Mouse (Mus musculus) heart, embryonic 13.5 days (tissue): ENCODE data around the gene Kcnmb2. TPM values are rescaled to one million over a fixed set of nuclear protein-coding genes. Genes with fewer than 3 reads are reported as not detected.

Experiments
- ATAC-seq: fragments of 200-750 bp; cut with Nextera tagmentation; 2 replicates; pipeline ENCODE4 v1.8.0; 2017; ENCODE audit warnings: moderate TSS enrichment; ENCODE audit not compliant: insufficient number of reproducible peaks, low FRiP score, low TSS enrichment; ENCODE audit errors: extremely low read depth
- H3K27ac ChIP-seq: fragments of 300-500 bp; sonication (generic); replicated peaks from 2 replicates; pipeline ENCODE4 v1.5.1; 2015; ENCODE audit warnings: moderate library complexity, mild to moderate bottlenecking, inconsistent platforms
- H3K27me3 ChIP-seq: fragments of 300-500 bp; sonication (generic); replicated peaks from 2 replicates; pipeline ENCODE4 v1.6.1; 2015; ENCODE audit warnings: mild to moderate bottlenecking, inconsistent platforms
- H3K36me3 ChIP-seq: fragments of 300-500 bp; sonication (generic); 2 replicates; pipeline ENCODE4 v1.6.1; 2015; ENCODE audit warnings: mild to moderate bottlenecking, inconsistent platforms
- H3K4me1 ChIP-seq: fragments of 300-500 bp; sonication (generic); 2 replicates; pipeline ENCODE4 v1.6.1; 2015; ENCODE audit warnings: inconsistent platforms
- H3K4me2 ChIP-seq: fragments of 300-500 bp; sonication (generic); 2 replicates; pipeline ENCODE4 v1.6.1; 2015; ENCODE audit warnings: inconsistent platforms, mild to moderate bottlenecking, moderate library complexity
- H3K4me3 ChIP-seq: fragments of 300-500 bp; sonication (generic); 2 replicates; pipeline ENCODE4 v1.5.1; 2015; ENCODE audit warnings: moderate library complexity, mild to moderate bottlenecking, inconsistent platforms
- H3K9ac ChIP-seq: fragments of 300-500 bp; sonication (generic); 2 replicates; pipeline ENCODE4 v1.6.1; 2015; ENCODE audit warnings: inconsistent platforms, mild to moderate bottlenecking, moderate library complexity
- H3K9me3 ChIP-seq: fragments of 300-500 bp; sonication (generic); 2 replicates; pipeline ENCODE4 v1.6.1; 2016; ENCODE audit warnings: inconsistent platforms
- WGBS: fragments of 180-500 bp; shearing (Covaris S2); methylation state at CpG from one replicate; pipeline ENCODE4 v1.1.7; 2015; ENCODE audit warnings: mixed read lengths; 5-methylcytosine and 5-hydroxymethylcytosine counted together
- polyA plus RNA-seq: library from polyadenylated mRNA; unstranded; fragments of >200 nt; fragmentation: Nextera tagmentation; extraction: Ambion mirVana; gene quantifications from 2 replicates; pipeline ENCODE4 v1.2.1, GENCODE M21; 2015

Kcnmb2 gene
- polyA plus RNA-seq, 1 experiment from 2014 or later, result 0.28 TPM

- Histone ChIP-seq H3K27ac (no peak overlapping the region), H3K27me3 (no peaks in the 10 kb centered on the region), H3K9ac (no peak overlapping the region), H3K36me3 (no peaks in the 10 kb centered on the region), H3K4me1 (no peaks in the 10 kb centered on the region), H3K9me3 (no peaks in the 10 kb centered on the region), H3K4me2 (no peak overlapping the region), H3K4me3 (no peak overlapping the region)
- whole genome bisulfite sequencing, result 74% methylated on average over 1 of the region's 1 CpGs
- no peak for ATAC-seq
These were observed 32.4 kb downstream of the Kcnmb2 start for GRCm38 (mm10) chr3:31934704-31935103.

DNA sequence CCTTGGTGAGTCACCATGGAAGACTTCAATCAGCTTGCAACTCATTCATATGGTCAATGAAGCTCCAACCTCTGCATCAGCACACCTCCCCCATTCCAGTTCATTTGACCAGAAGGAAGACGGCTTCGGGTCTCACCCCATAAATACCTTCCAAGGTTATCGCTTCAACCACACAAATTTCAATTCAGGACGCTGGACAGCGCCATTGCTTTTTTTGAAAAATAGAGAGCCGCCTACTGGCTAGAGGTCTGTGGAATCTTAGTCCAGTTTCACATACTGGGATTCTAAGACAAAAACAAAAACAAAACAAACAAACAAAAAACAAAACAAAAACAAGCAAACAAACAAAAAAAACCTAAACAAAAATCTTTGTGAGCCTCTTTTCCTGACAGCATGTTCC lies 39.2 kb downstream of the Kcnmb2 start:
- H3K9ac ChIP-seq, result no peak overlapping the region
- no peaks in the 10 kb centered on the region for H3K9me3 ChIP-seq
- no peak for ATAC-seq
- H3K4me3 ChIP-seq, result no peak overlapping the region
- H3K27ac ChIP-seq, result no peak overlapping the region
- H3K4me2 ChIP-seq, result no peak overlapping the region
- WGBS, result 13% methylated on average over 6 of the region's 6 CpGs
- no peaks in the 10 kb centered on the region for H3K4me1 ChIP-seq
- H3K27me3 ChIP-seq, result no peaks in the 10 kb centered on the region
- H3K36me3 ChIP-seq, result no peaks in the 10 kb centered on the region

- H3K27me3 ChIP-seq, result no peaks in the 10 kb centered on the region
- H3K9ac ChIP-seq, result no peak overlapping the region
- H3K4me1 ChIP-seq, result no peaks in the 10 kb centered on the region
- no peak overlapping the region for H3K4me2 ChIP-seq
- 55% methylated on average over 3 of the region's 3 CpGs for WGBS
- no peak overlapping the region for H3K4me3 ChIP-seq
- no peaks in the 10 kb centered on the region for H3K36me3 ChIP-seq
- no peaks in the 10 kb centered on the region for H3K9me3 ChIP-seq
- no peak overlapping the region for H3K27ac ChIP-seq
- no peak for ATAC-seq
These were observed 51.9 kb downstream of the Kcnmb2 start for GRCm38 (mm10) chr3:31954213-31954612.

GRCm38 (mm10) chr3:31955004-31955403 lies 52.7 kb downstream of the Kcnmb2 start:
- H3K9me3 ChIP-seq, result no peaks in the 10 kb centered on the region
- WGBS, result 72% methylated on average over 2 of the region's 2 CpGs
- no peaks in the 10 kb centered on the region for H3K4me1 ChIP-seq
- H3K4me2 ChIP-seq, result no peak overlapping the region
- ATAC-seq, result no peak
- no peak overlapping the region for H3K9ac ChIP-seq
- H3K36me3 ChIP-seq, result no peaks in the 10 kb centered on the region
- H3K27ac ChIP-seq, result no peak overlapping the region
- H3K4me3 ChIP-seq, result no peak overlapping the region
- H3K27me3 ChIP-seq, result no peaks in the 10 kb centered on the region

DNA sequence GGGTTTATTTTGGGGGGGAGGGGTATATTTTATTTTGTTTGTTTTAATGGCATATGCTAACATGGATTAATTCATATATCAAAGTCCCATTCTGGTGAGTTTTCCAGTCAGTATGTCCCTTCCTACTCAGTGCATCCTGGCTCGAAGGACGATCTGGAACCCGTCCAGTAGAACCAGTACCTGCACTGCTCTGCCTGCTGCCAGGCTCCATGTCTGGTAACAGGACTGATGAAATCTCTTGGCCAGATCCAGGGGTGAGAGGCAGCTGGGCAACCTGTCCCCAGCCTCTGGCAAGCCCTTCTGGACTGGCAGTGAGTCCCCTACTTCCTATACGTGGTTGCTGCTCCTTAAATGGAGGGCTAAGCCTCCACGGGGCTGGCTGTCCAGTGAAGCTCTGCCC lies 57.5 kb downstream of the Kcnmb2 start:
- 75% methylated on average over 5 of the region's 5 CpGs for WGBS
- H3K4me2 ChIP-seq, result no peak overlapping the region
- H3K4me1 ChIP-seq, result no peaks in the 10 kb centered on the region
- no peak overlapping the region for H3K27ac ChIP-seq
- no peak overlapping the region for H3K9ac ChIP-seq
- no peaks in the 10 kb centered on the region for H3K27me3 ChIP-seq
- no peak overlapping the region for H3K4me3 ChIP-seq
- ATAC-seq, result no peak
- H3K9me3 ChIP-seq, result no peaks in the 10 kb centered on the region
- H3K36me3 ChIP-seq, result no peaks in the 10 kb centered on the region

GRCm38 (mm10) chr3:31961175-31961574 lies 58.9 kb downstream of the Kcnmb2 start:
- Histone ChIP-seq H3K27ac (no peak overlapping the region), H3K4me2 (no peak overlapping the region), H3K27me3 (no peaks in the 10 kb centered on the region), H3K9ac (no peak overlapping the region), H3K4me3 (no peak overlapping the region), H3K36me3 (no peaks in the 10 kb centered on the region), H3K4me1 (no peaks in the 10 kb centered on the region), H3K9me3 (no peaks in the 10 kb centered on the region)
- no peak for ATAC-seq
- 58% methylated on average over 3 of the region's 3 CpGs for WGBS

DNA sequence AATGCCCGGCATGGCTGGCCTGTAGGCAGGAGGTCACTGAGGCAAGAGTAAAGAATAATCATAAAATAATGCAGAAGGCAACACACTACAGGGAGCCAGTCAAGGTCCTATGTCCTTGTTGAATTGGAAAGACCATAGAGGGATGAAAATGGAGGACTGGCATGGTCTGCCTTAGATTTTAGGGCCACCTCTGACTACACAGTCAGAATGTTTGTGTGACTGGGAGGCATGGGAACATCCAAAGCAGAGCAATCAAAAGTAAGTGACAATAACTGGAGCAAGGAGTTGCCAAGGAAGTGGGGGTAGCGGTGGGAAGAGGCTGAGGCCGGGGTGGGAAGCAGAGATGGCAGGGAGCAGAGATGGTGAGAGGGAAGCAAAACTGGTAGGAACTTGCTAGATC lies 60.8 kb downstream of the Kcnmb2 start:
- Histone ChIP-seq H3K4me3 (no peak overlapping the region), H3K9ac (no peak overlapping the region), H3K27me3 (no peaks in the 10 kb centered on the region), H3K36me3 (no peaks in the 10 kb centered on the region), H3K4me1 (no peaks in the 10 kb centered on the region), H3K9me3 (no peaks in the 10 kb centered on the region), H3K27ac (no peak overlapping the region), H3K4me2 (no peak overlapping the region)
- 90% methylated on average over 3 of the region's 3 CpGs for WGBS
- ATAC-seq, result no peak

DNA sequence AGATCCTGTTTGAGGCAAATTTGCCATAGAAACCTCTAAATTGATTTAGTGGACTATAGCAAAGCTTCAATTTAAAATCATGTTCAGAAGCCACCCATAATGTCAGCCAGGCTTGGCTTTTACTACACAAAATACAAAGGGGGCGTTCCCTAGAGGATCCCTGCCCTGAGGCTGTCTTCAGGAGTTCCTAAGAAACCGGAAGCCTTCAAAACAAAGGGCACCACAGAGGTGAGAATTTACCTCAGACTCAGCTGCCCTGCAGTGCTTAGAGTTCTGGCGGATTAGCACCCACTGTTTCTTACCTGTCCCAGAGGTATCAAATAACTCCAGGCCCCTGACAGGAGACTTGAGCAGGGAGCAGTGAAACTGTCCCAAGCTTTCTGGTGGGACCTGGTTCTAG lies 77.4 kb downstream of the Kcnmb2 start:
- no peak for ATAC-seq
- no peak overlapping the region for H3K4me3 ChIP-seq
- 20% methylated on average over 3 of the region's 3 CpGs for WGBS
- H3K36me3 ChIP-seq, result no peaks in the 10 kb centered on the region
- no peak overlapping the region for H3K27ac ChIP-seq
- H3K4me1 ChIP-seq, result no peaks in the 10 kb centered on the region
- H3K9ac ChIP-seq, result no peak overlapping the region
- no peak overlapping the region for H3K4me2 ChIP-seq
- H3K27me3 ChIP-seq, result no peaks in the 10 kb centered on the region
- H3K9me3 ChIP-seq, result no peaks in the 10 kb centered on the region

- Histone ChIP-seq H3K4me3 (no peak overlapping the region), H3K36me3 (no peaks in the 10 kb centered on the region), H3K9ac (no peak overlapping the region), H3K4me2 (no peak overlapping the region), H3K4me1 (no peaks in the 10 kb centered on the region), H3K9me3 (no peaks in the 10 kb centered on the region), H3K27me3 (no peaks in the 10 kb centered on the region), H3K27ac (no peak overlapping the region)
- ATAC-seq, result no peak
- 50% methylated on average over 5 of the region's 5 CpGs for WGBS
These were observed 80.1 kb downstream of the Kcnmb2 start for GRCm38 (mm10) chr3:31982444-31982843.

DNA sequence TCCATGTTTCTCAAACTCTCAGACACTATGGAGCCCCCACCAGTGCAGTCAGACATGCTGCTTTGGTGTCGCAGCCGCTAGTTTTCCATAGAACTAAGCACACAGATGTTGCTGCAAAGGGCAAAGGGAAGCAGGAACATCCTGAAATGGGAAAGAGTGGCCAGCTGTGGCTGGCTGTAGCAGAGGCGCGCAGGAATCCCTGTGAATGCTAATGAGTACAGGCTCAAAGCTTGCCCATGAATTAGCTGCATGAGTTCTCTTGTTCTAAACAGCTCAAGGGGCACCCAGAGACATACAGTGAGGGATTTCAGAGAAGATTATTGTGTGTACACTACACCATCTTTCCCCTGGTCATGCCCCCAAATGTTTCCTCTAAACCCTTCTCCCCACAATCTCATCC lies 82.8 kb downstream of the Kcnmb2 start:
- no peaks in the 10 kb centered on the region for H3K36me3 ChIP-seq
- ATAC-seq, result no peak
- H3K4me2 ChIP-seq, result no peak overlapping the region
- H3K9me3 ChIP-seq, result no peaks in the 10 kb centered on the region
- H3K4me1 ChIP-seq, result no peaks in the 10 kb centered on the region
- WGBS, result 76% methylated on average over 4 of the region's 4 CpGs
- no peak overlapping the region for H3K4me3 ChIP-seq
- H3K9ac ChIP-seq, result no peak overlapping the region
- no peak overlapping the region for H3K27ac ChIP-seq
- no peaks in the 10 kb centered on the region for H3K27me3 ChIP-seq

DNA sequence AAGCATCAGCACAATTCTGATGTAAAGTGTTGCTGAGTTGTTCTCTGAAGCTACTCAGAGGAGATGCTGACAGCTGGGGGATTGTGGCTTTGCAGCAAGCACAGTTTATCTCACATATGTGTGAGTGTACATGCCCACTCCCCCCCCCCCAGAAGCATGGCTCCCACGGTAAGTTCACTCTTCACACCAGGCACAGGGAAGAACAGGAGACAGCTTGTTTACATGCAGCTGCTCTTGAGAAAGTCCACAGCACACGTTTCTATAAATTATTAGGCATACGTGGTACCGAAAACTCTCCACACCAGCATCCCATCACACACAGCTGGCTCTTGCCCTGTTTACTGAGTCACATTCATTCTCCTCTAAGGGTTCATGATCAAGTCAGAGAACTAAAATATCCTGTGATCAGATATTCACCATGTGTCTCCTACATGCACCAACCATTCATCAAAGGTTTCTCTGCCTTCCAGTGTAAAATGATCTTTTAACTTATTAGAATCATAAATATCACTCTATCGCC lies 89.3 kb downstream of the Kcnmb2 start:
- ATAC-seq, result no peak
- no peak overlapping the region for H3K9ac ChIP-seq
- no peak overlapping the region for H3K4me2 ChIP-seq
- 61% methylated on average over 5 of the region's 5 CpGs for WGBS
- no peaks in the 10 kb centered on the region for H3K9me3 ChIP-seq
- H3K36me3 ChIP-seq, result no peaks in the 10 kb centered on the region
- no peaks in the 10 kb centered on the region for H3K27me3 ChIP-seq
- 0 out of 2 replicates have a peak, but pooled peaks cover 3% of the 10 kb centered on the region for H3K4me1 ChIP-seq
- no peak overlapping the region for H3K27ac ChIP-seq
- H3K4me3 ChIP-seq, result no peak overlapping the region

GRCm38 (mm10) chr3:32011566-32011965 lies 109.3 kb downstream of the Kcnmb2 start:
- Histone ChIP-seq H3K27me3 (no peaks in the 10 kb centered on the region), H3K4me1 (no peaks in the 10 kb centered on the region), H3K36me3 (no peaks in the 10 kb centered on the region), H3K9me3 (peaks cover 2% of the 10 kb centered on the region; the same call in 1 of the 2 replicates), H3K4me2 (no peak overlapping the region), H3K27ac (no peak overlapping the region), H3K4me3 (no peak overlapping the region), H3K9ac (no peak overlapping the region)
- ATAC-seq, result no peak
- 80% methylated on average over 5 of the region's 5 CpGs for WGBS
